Mouse (Mus musculus): ENCODE data around the gene Magi1. TPM values are rescaled to one million over a fixed set of nuclear protein-coding genes. Genes with fewer than 3 reads are reported as not detected.
"Not testable (repeated sequence)": the region's sequence is repeated elsewhere in the genome, so short reads cannot be mapped to it uniquely, and the experiment has no call there.

Magi1 gene
- polyA plus RNA-seq, 2 experiments from 2014 or later: 6.4 TPM; not detected in 1

DNA sequence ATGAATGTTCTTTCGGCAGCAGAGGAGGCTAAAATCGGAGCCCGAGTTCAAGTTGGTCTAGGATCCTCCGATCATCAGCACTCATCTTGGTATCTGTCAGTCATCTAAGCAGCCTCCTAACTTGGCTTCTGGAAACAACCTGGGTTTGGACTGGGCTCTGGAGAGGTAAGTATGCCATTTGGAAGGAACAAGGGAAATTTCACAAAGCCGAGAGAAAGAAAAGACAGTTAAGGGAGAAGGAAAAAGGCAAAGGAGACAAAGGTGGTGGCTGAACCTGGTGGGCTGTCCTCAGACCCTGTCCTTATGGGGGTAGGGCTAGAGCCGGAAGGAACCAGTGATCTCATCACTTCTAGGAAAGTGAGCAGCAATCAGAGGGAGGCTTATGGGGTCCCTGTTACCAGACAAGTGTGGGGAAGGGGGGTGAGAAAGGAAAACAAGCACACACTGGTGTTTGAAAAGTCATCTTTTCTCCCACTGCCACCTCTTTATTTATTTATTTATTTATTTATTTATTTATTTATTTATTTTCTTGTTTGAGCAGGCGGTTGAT lies 565.8 kb downstream of the Magi1 start:
- ATAC-seq: no peak

DNA sequence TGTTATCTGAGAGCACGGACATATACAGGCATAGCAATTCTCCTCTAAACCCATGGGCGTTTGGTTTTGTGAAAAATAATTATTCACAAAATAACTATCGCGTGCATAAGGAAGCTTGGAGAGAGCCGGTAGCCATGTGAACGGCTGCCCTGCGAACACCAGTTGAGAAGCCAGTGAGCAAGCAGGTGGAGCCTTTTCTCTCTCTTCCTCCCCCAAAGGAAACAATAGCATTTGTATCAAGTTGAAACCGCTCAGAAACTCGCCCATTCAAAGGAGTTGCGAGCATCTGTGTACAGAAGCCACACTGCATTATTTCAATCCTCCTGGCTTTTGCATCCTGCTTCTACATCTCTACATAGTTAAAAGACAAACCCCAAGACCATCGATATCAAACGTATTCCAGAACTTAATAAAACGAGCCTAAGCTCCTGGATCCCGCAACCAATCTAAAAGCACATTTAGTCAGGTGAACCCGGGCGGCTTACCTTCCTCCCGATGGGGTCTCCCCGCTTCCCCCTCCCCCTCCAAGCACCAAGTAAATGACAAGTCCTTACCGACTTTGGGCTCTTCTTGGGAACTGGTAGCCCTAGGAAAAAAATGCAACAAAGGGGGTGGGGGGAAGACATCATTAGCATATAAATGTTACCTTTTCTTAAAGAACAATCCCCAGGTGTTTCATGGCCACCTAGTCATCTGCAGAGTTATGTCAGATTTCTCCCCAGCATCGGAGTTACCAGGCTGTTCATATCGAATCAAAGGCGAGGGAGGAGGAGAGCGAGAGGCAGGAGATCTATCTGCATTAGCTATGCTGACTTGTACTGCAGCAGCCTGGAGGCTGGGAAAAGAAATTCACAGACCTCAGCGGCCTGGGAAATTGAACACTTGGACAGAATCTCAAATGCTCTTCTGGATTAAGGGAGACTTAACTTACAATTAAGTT lies 566.8 kb downstream of the Magi1 start:
- ATAC-seq: no peak

DNA sequence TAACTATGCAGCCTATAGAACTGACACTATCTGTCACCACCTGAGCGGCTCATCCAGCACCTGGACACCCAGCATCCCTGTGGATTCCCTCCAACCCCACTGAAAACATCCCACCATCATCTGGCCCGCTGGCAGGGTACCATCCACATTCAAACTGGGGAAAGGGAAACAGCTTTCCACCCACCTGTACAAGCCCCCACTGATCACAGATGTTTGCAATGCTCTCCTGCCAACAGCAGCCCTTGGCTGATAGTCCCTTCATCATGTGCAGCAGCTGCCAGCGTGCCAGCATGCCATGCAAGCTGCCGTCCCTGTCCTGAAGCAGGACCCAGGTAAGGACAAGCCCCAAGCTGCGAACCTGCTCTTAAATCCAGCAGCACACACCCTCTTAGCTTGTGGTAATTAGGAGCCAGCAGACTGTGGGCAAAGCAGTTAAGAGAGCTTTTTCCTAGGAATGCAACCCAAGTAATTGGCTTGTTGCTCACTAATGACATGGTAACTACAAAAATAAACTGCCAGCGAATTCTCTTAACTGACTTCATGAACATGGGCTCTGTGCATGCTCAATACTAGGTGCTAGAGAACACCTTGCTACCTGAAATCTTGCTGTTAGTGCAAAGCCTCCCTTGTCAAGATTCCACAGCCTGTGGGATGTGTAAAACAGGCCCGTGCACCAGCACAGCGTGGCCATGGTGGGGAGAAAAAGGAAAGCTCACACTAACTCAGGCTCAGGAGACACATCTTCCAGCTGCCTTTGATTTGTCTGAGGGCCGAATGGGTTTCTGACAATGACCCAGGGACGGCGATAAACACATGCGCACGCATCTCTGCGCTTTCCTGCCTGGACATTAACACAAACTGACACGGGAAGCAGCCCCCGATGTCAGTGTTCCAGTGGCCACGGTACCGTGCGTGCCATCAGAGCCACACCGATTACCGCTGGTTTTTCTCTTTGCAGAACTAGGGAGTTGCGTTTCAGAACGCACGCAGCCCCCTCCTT lies 568.2 kb downstream of the Magi1 start:
- no peak for ATAC-seq

DNA sequence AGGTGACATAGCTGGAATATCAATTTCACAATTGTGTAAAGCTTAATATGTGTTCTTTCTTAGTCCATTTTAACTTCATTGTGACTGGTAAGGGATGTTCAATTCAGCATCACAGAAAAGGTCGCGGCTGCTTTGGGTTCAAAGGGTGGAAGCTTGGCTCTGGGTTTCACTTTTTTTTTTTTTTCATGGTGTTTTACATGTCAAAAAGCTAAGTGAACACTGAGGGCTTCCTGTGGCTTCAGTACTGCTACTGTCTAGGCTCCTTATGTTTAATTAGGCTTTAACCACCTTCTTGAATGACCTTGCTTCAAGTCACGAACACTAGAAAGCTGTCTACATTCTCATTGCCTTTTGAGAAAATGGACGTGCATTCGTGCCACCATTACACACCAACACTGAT lies 579.4 kb downstream of the Magi1 start:
- ATAC-seq: no peak

DNA sequence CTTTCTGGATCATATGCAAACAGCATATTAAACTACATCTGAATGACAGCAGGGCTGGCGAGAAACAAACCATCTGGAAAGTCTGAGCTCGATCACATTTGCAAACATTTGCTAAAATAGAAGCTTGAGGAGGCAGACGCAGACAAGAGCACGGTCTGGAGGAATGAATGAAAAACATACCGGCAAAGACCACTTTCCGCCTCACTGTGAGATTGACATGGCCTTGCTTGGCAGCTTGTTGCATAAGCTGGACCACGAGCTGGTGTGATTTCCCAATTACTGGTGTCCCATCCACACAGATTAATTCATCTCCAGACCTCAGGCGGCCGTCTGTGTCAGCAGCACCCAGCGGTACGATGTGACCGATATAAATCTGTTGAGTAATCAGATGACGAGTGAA lies 584.3 kb downstream of the Magi1 start:
- ATAC-seq: no peak

DNA sequence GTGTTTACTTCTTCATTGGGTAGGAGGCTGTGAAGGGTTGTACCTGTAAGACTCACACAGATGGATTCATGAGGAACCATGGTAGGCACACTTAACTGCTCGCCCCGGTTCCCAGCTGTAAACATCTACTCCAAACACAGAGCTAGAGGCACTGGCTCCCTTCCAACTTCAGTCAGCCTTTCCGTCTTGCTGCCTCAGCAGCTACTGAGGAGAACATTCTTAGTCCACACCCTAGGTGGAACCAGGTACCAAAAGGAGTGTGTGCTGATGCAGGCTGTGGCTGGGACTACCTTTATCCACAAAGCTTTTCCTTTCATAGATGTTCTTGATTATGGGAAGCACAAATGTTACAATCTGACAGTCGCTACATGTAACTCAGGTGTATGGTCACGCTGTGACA lies 585.8 kb downstream of the Magi1 start:
- no peak for ATAC-seq

DNA sequence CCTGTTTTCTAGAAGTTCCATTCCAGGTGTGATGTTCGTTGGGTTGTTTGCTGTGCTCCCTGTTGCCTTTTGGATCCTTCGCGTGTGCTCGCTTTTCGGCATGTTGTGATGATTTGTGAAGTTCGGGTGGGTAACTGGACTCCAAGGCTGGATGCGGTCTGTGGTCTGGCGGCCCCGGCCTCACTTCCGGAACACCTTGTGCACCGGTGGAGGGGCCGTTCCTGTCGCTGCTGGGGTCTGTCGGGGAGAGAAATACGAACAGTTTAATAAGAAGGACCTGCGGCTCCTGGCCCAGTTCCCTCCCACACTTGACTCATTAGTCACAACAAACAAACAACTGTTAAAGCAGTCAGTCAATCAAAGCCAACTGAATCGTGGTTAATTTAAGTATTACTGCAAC lies 605.0 kb downstream of the Magi1 start:
- no peak for ATAC-seq

DNA sequence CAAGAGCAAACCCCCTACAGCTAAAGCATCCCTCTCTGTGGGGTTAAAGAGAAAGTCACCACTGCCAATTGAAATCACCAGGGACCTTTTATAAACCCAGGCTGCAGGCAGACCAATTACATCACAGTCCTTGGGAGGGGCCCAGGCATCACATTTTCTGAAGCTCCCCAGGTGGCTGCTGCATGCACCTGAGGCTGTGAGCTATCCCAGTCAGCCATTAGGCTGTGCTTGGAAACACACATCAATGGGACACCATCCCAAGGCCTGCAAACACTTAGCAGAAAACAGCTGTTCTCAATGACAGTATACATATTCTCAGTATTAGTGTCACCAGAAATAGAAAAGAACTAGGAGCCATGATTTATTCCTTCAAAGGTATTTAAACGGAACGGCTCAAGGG lies 617.0 kb downstream of the Magi1 start:
- no peak for ATAC-seq

DNA sequence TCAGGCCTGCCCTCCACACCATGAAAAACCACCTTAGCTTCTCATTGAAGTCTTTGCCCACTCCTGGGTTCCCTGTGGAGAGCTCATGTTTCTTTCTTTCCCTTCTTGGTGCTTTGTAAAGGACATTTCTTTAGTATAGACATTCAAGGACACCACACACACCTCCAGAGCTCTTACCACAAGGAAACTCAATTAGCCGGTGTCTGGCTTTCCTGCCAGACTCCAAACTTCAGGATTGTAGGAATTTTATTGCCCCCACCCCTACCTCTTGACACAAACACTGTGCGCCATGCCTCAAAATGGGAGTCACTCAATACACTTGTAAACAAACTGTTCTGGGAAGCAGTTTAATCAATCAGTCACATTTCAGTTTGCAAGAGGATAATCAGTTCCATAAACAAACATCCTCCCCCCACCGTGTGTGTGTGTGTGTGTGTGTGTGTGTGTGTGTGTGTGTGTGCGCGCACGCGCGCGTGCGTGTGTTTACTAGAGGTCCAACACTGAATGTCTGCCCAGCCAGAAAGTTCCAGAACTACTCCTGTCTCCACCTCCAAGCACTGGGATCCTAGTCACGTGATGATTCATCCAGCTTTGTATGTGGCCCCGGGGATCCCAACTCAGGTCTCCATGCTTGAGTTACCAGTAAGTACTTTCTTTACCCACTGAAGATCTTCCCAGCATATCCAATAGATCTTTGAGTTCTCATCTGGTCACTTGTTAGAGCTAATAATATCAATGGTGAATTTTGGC lies 618.5 kb downstream of the Magi1 start:
- ATAC-seq: no peak

DNA sequence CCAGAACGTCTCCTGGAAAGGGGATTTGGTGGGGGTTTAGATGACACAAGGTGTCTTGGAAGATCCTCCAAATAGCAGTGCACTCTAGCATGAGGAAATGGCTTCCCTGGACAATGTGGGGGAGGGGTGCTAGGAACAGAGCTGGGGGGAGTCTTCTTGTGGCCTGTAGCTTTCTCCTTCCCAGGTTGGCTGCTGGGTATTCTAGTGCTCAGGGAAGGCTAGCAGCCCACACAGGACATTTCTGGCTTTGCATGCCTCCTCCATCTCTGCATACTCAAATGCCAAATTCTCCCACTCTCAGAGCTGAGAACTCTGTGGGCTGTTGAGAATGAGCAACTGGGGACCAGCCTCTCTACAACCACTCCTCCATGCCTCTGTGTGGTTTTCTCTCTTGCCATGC lies 622.6 kb downstream of the Magi1 start:
- no peak for ATAC-seq

DNA sequence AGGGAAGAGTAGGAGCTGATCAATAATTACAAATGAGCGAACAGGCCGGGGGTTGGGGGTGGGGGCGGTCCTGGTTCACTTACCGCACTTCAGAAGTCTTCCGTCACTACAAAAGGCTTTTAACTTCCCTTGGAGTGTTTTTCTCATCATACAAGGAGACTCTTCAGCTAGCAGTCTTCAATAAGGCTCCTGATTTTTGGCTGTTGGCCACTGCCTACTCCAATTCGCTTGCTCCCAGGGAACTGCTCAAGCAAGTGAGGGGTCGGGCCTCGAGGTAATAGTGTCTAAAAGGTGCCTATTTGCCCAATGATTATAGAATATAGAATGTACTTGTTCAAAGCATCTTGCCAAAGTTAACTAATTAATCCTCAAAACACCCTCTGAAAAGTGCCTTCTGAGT lies 624.2 kb downstream of the Magi1 start:
- ATAC-seq: no peak

DNA sequence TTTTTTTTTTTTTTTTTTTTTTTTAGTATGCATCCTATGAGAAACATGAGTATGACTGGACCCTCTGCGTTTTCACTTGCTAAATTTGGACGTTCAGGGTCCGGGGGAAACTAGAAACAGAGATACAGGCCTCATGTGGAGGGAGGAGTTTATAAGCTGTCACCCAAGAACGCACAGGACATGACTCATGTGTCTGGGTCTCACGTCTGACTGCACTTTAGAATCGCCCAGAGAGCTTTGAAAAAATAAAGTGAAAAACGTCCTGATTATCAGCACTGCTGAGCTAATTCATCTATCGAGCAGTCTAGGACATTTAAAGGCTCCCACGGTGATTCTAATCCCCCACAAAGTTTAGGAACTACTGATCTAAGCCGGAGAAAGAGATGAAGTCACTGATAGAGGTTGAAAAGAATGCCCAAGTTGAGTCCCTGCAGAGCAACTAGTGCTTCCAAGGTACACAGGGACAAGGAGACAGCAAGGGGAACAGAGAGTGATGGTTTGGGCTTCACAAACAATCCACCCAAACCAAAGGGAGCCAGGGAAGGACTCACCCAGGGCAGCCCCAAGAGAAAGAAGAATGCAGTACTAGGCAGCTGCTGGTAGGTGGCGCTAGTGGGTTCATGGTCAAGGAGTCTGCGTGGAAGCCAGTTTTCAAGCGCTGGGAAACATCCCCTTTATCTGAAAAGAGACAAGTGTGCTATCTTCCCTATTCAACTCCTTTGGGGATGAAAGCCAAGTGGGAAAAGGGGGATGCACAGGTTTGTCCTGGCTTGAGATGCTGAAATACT lies 626.3 kb downstream of the Magi1 start:
- ATAC-seq: no peak

DNA sequence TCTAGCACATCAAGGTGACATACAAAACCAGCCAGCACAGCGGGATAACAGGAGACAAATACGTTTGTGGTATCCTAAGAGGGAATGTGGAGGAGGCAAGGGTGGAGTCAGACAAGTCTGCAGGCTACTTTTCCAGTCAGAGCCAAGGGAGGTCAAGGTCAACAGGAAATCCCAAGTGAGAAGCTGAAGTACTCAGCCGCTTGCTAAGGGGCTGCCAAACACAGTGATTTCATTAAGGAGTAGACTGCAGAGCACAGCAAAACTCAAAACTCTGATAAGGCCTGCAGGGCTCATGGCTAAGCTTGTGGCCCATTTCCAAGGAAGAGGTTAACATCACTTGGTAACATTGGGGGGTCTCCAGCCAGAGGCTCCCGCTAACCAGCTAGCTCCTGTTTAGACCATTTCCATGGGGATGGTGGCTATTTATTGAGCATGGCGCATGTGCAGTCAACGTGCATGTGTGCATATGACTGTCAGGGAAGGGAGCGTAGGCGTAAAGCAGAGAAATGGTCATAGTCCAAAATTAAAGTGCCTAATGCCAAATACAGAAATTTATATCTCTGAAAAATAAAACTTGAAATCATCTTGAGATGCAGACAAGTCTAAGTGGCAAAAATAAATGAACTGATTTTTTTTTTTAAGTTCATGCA lies 635.0 kb downstream of the Magi1 start:
- no peak for ATAC-seq

DNA sequence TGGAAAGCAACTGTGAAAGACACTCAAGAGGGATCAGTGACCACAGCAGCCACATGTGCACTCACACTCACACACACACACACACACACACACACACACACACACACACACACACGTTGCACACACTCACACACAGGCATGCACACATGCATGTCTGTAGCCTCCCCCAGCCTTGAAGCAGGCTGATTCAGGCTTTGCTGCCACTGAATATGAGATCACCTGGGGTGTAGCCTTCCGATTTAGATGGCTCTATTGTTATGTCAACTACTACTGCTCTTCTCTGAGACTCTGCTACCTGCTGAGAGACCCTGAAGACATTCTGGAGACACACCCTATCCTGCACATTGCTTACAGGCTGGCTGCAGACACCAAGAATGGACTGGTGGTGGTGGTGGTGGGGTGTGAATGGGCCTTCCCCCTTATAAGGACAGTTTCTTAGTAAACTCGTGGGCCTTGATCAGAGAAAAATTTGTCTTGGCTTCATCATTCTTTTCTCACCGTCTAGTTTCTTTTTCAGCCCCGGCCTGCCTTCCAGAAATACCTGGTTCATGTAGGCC lies 653.9 kb downstream of the Magi1 start:
- ATAC-seq: not testable (repeated sequence)

DNA sequence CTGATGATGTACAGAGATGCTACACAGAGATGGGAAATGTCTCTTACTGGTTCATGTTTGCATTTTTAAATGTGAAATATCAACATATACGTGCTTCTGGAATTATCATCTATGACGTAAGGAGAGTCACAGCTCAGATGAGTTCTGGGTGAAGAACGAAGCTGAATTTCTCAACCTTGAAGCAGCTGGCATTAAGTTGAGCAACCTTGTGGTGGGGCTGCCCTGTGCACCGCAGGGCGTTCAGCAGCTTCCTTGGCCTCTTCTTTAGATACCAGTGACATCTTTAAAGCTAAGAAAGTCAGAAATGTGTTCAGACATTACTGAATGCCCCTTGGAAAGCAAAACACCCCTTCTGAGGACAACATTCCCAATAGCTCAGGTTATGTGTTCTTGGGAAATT lies 656.5 kb downstream of the Magi1 start:
- no peak for ATAC-seq

Other genes starting within 250 kb of the Magi1 start
- gene Slc25a26, start 216.4 kb upstream of the Magi1 start, polyA plus RNA-seq (2017; shearing (Covaris generic)): 1 to 10 TPM; 2.6 to 3.8 TPM

All from activated CD4-positive, CD25-positive, alpha-beta regulatory T cell, adult 4 months (primary cell).